In genomic region chr11:120775774-120776469, GRCm38 (mm10) we compare ENCODE assay signal across 9 mouse cellular contexts. TPM values are rescaled to one million over a fixed set of nuclear protein-coding genes. Genes with fewer than 3 reads are reported as not detected.
A peak's percentile ranks its signal among the peaks of the same experiment; 100 is the strongest.
DNase-seq lines count a peak whose midpoint lies in the region; ATAC-seq lines count a peak whose summit lies in the region.
"Had no signal": no experiment of that assay in that cellular context is flagged by ENCODE, and none has a peak within 500 bp of the region (broad histone marks: within the 10 kb centered on the region; RNA-seq: fewer than 3 reads in every experiment).

No protein-coding gene starts in this region.

- no peak overlapping the region for H3K4me2 ChIP-seq in heart, embryonic 14.5 days (ENCODE audit: low read length)
- H3K4me2 ChIP-seq in liver, embryonic 12.5 days, result no peak overlapping the region
- no peak overlapping the region for H3K4me2 ChIP-seq in stomach, embryonic 14.5 days (replicated peaks; ENCODE audit: low read depth, low read length)

- H3K27me3 ChIP-seq in heart, embryonic 14.5 days (ENCODE audit: control insufficient read depth, insufficient read depth, low read length), result no peaks in the 10 kb centered on the region
- H3K27me3 ChIP-seq in liver, embryonic 12.5 days (replicated peaks), result peaks cover 16% of the 10 kb centered on the region
- no peaks in the 10 kb centered on the region for H3K27me3 ChIP-seq in stomach, embryonic 14.5 days (ENCODE audit: control insufficient read depth, insufficient read depth, low read length)

- peak; percentile 48; the same call in 1 of the 2 replicates for ATAC-seq in heart, embryonic 14.5 days (ENCODE audit: insufficient number of reproducible peaks, insufficient read depth, low FRiP score, low read depth)
- ATAC-seq in liver, embryonic 12.5 days, result peak; percentile 81
- ATAC-seq in stomach, embryonic 14.5 days (ENCODE audit: insufficient number of reproducible peaks, insufficient read depth, low FRiP score, low read depth), result peak; percentile 87

- WGBS in heart, embryonic 14.5 days, result 27% methylated on average over 15 of the region's 15 CpGs
- WGBS in liver, embryonic 12.5 days (ENCODE audit: insufficient replicate concordance), result 23% methylated on average over 15 of the region's 15 CpGs
- 22% methylated on average over 15 of the region's 15 CpGs for WGBS in stomach, embryonic 14.5 days

- H3K4me3 ChIP-seq in heart, embryonic 14.5 days (ENCODE audit: control insufficient read depth in 1 of 2, insufficient read depth in 1 of 2, low read depth in 1 of 2, low read length in 2 of 2), result no peak overlapping the region
- no peak overlapping the region for H3K4me3 ChIP-seq in liver, embryonic 12.5 days
- no peak overlapping the region for H3K4me3 ChIP-seq in stomach, embryonic 14.5 days (ENCODE audit: low read depth, low read length)
- H3K4me3 ChIP-seq: erythroblast, embryonic 14.5 days had no signal

- no peaks in the 10 kb centered on the region for H3K9me3 ChIP-seq in heart, embryonic 14.5 days (ENCODE audit: control insufficient read depth, low read length)
- H3K9me3 ChIP-seq in liver, embryonic 12.5 days (replicated peaks), result no peaks in the 10 kb centered on the region
- no peaks in the 10 kb centered on the region for H3K9me3 ChIP-seq in stomach, embryonic 14.5 days (ENCODE audit: control insufficient read depth, low read depth, low read length)

- no peak overlapping the region for H3K27ac ChIP-seq in heart, embryonic 14.5 days (replicated peaks in 1 of 2; ENCODE audit: control insufficient read depth in 1 of 2, insufficient read depth in 1 of 2, low read depth in 2 of 2, low read length in 2 of 2)
- H3K27ac ChIP-seq in liver, embryonic 12.5 days, result no peak overlapping the region
- H3K27ac ChIP-seq in stomach, embryonic 14.5 days (ENCODE audit: low read length), result no peak overlapping the region

- no peaks in the 10 kb centered on the region for H3K4me1 ChIP-seq in heart, embryonic 14.5 days (ENCODE audit: control insufficient read depth in 2 of 2, insufficient read depth in 2 of 2, low read length in 2 of 2)
- peaks cover 8% of the 10 kb centered on the region; the same call in 1 of the 2 replicates for H3K4me1 ChIP-seq in liver, embryonic 12.5 days
- no peaks in the 10 kb centered on the region; the same call in 1 of the 2 replicates for H3K4me1 ChIP-seq in stomach, embryonic 14.5 days (ENCODE audit: control insufficient read depth, insufficient read depth, low read length)

- no peak overlapping the region for H3K9ac ChIP-seq in heart, embryonic 14.5 days (ENCODE audit: low read length)
- H3K9ac ChIP-seq in liver, embryonic 12.5 days, result no peak overlapping the region
- H3K9ac ChIP-seq in stomach, embryonic 14.5 days (replicated peaks; ENCODE audit: low read depth, low read length), result no peak overlapping the region

- peak; percentile 95 for DNase-seq in CD4-positive, CD25-positive, alpha-beta regulatory T cell, adult 2 months (ENCODE audit: low read depth, low spot score)
- peak; percentile 57 for DNase-seq in brain, embryonic 18.5 days (ENCODE audit: low read depth, low spot score)
- DNase-seq in fibroblast of lung, adult 2 months (ENCODE audit: low read depth), result peak; percentile 78
- DNase-seq in kidney, postnatal 10 days, result peak; percentile 98
- peak; percentile 94 for DNase-seq in natural killer cell, adult 2 months (ENCODE audit: low spot score in 2 of 2)

- peaks cover 6% of the 10 kb centered on the region for H3K36me3 ChIP-seq in heart, embryonic 14.5 days (ENCODE audit: control insufficient read depth, insufficient read depth, low read length)
- peaks cover 8% of the 10 kb centered on the region for H3K36me3 ChIP-seq in liver, embryonic 12.5 days
- H3K36me3 ChIP-seq in stomach, embryonic 14.5 days (ENCODE audit: control insufficient read depth, insufficient read depth, low read length), result peaks cover 7% of the 10 kb centered on the region; the same call in 1 of the 2 replicates

RNA-seq across cellular contexts. Expression of gene Rfng, which starts 8.1 kb away (rescaled TPM):
- polyA plus RNA-seq in heart, embryonic 14.5 days (2014; fragmentation: Nextera tagmentation; extraction: Ambion mirVana), result 16.0 and 16.7 TPM in 2 replicates
- polyA plus RNA-seq in liver, embryonic 12.5 days (2016; fragmentation: Nextera tagmentation; extraction: Ambion mirVana), result 22.4 and 22.9 TPM in 2 replicates
- polyA plus RNA-seq in stomach, embryonic 14.5 days (2014; fragmentation: Nextera tagmentation; extraction: Ambion mirVana), result 27.8 and 29.5 TPM in 2 replicates

RNA-seq across cellular contexts. Expression of gene Gps1, which starts 8.2 kb away (rescaled TPM):
- polyA plus RNA-seq in heart, embryonic 14.5 days (2014; fragmentation: Nextera tagmentation; extraction: Ambion mirVana), result 138 and 151 TPM in 2 replicates
- polyA plus RNA-seq in liver, embryonic 12.5 days (2016; fragmentation: Nextera tagmentation; extraction: Ambion mirVana), result 128 and 135 TPM in 2 replicates
- 218 and 224 TPM in 2 replicates for polyA plus RNA-seq in stomach, embryonic 14.5 days (2014; fragmentation: Nextera tagmentation; extraction: Ambion mirVana)

RNA-seq across cellular contexts. Expression of gene Hmga1b, which starts 13.3 kb away (rescaled TPM):
- polyA plus RNA-seq in heart, embryonic 14.5 days (2014; fragmentation: Nextera tagmentation; extraction: Ambion mirVana), result 1.9 and 2.9 TPM in 2 replicates
- 6.4 and 7.3 TPM in 2 replicates for polyA plus RNA-seq in liver, embryonic 12.5 days (2016; fragmentation: Nextera tagmentation; extraction: Ambion mirVana)
- 3.6 and 5.4 TPM in 2 replicates for polyA plus RNA-seq in stomach, embryonic 14.5 days (2014; fragmentation: Nextera tagmentation; extraction: Ambion mirVana)

RNA-seq across cellular contexts. Expression of gene Dus1l, which starts 20.3 kb away (rescaled TPM):
- polyA plus RNA-seq in heart, embryonic 14.5 days (2014; fragmentation: Nextera tagmentation; extraction: Ambion mirVana), result 43.6 and 44.5 TPM in 2 replicates
- 99.5 and 100.0 TPM in 2 replicates for polyA plus RNA-seq in liver, embryonic 12.5 days (2016; fragmentation: Nextera tagmentation; extraction: Ambion mirVana)
- 59.7 and 66.9 TPM in 2 replicates for polyA plus RNA-seq in stomach, embryonic 14.5 days (2014; fragmentation: Nextera tagmentation; extraction: Ambion mirVana)

RNA-seq across cellular contexts. Expression of gene Cbr2, which starts 44.0 kb away (rescaled TPM):
- 1.7 and 4.7 TPM in 2 replicates for polyA plus RNA-seq in heart, embryonic 14.5 days (2014; fragmentation: Nextera tagmentation; extraction: Ambion mirVana)
- 0.13 TPM in 1 of 2 replicates, not detected in the other for polyA plus RNA-seq in liver, embryonic 12.5 days (2016; fragmentation: Nextera tagmentation; extraction: Ambion mirVana)
- polyA plus RNA-seq in stomach, embryonic 14.5 days (2014; fragmentation: Nextera tagmentation; extraction: Ambion mirVana), result 36.9 and 46.6 TPM in 2 replicates
- polyA plus RNA-seq: erythroblast, embryonic 14.5 days had no signal
